Mouse (Mus musculus) G1E-ER4 (cell line): ENCODE results near the gene Vps33b. TPM values are rescaled to one million over a fixed set of nuclear protein-coding genes. Genes with fewer than 3 reads are reported as not detected.

Experiments used
- GATA1 ChIP-seq: IDR thresholded peaks from one replicate; pipeline ENCODE4 v1.8.0; 2012; ENCODE audit warnings: low read length, inconsistent platforms
- polyA plus RNA-seq: library from polyadenylated mRNA; stranded (reverse); fragments of >175 nt; gene quantifications from 2 replicates; pipeline ENCODE4 v1.2.3, GENCODE M21; 2012

The Vps33b gene
- polyA plus RNA-seq, 1 experiment = 7.1 TPM

GRCm38 (mm10) chr7:80294062-80294763 is 24.8 kb downstream of the Vps33b start, which contains the start of gene Prc1:
Gene Prc1, plus strand, starts transcription at chr7:80294450.
- no peak for TF ChIP-seq GATA1

GRCm38 (mm10) chr7:80294764-80295648 is 25.6 kb downstream of the Vps33b start:
- no peak for TF ChIP-seq GATA1

- no peak for TF ChIP-seq GATA1
These were observed 27.0 kb downstream of the Vps33b start for GRCm38 (mm10) chr7:80296462-80296861.

- no peak for TF ChIP-seq GATA1
These were observed 27.6 kb downstream of the Vps33b start for GRCm38 (mm10) chr7:80297041-80297440.

- TF ChIP-seq GATA1 = no peak
These were observed 29.3 kb downstream of the Vps33b start for GRCm38 (mm10) chr7:80298754-80299153.

GRCm38 (mm10) chr7:80299568-80299967 is 30.1 kb downstream of the Vps33b start:
- TF ChIP-seq GATA1 = no peak

GRCm38 (mm10) chr7:80301522-80301921 is 32.1 kb downstream of the Vps33b start:
- no peak for TF ChIP-seq GATA1

GRCm38 (mm10) chr7:80307766-80308165 is 38.3 kb downstream of the Vps33b start:
- no peak for TF ChIP-seq GATA1

- TF ChIP-seq GATA1 = no peak
These were observed 41.3 kb downstream of the Vps33b start for GRCm38 (mm10) chr7:80310771-80311170.

- TF ChIP-seq GATA1 = no peak
These were observed 46.3 kb downstream of the Vps33b start for GRCm38 (mm10) chr7:80315733-80316132.

GRCm38 (mm10) chr7:80317439-80318115 is 48.1 kb downstream of the Vps33b start:
- TF ChIP-seq GATA1 = no peak

- TF ChIP-seq GATA1 = no peak
These were observed 49.2 kb downstream of the Vps33b start for GRCm38 (mm10) chr7:80318670-80319069.

- no peak for TF ChIP-seq GATA1
These were observed 50.5 kb downstream of the Vps33b start for GRCm38 (mm10) chr7:80319846-80320496.

- TF ChIP-seq GATA1 = no peak
These were observed 53.9 kb downstream of the Vps33b start for GRCm38 (mm10) chr7:80323336-80323735.

- TF ChIP-seq GATA1 = no peak
These were observed 54.8 kb downstream of the Vps33b start, which contains the start of gene Rccd1 for GRCm38 (mm10) chr7:80324043-80324815. Gene Rccd1, minus strand, starts transcription at chr7:80324454.
